Mouse (Mus musculus) midbrain, postnatal 0 days (tissue): ENCODE data around the gene Cmtm5. TPM values are rescaled to one million over a fixed set of nuclear protein-coding genes. Genes with fewer than 3 reads are reported as not detected.
"Not testable (repeated sequence)": the region's sequence is repeated elsewhere in the genome, so short reads cannot be mapped to it uniquely, and the experiment has no call there.

Experiments used
- ATAC-seq: fragments of 200-750 bp; cut with Nextera tagmentation; 2 replicates; pipeline ENCODE4 v1.8.0; 2017; ENCODE audit warnings: moderate number of reproducible peaks, mild to moderate bottlenecking, moderate TSS enrichment, moderate library complexity; ENCODE audit not compliant: low FRiP score
- DNase-seq: peaks from one replicate; pipeline ENCODE4 v3.0.0-alpha.2; 2015; ENCODE audit warnings: low spot score
- H3K27ac ChIP-seq: fragments of 300-500 bp; sonication (generic); 2 replicates; pipeline ENCODE4 v1.5.1; 2014; ENCODE audit warnings: low read depth, mild to moderate bottlenecking, low read length, mixed read lengths
- H3K27me3 ChIP-seq: fragments of 300-500 bp; sonication (generic); 2 replicates; pipeline ENCODE4 v1.6.1; 2014; ENCODE audit warnings: low read length, control low read depth, mixed read lengths; ENCODE audit not compliant: insufficient read depth
- H3K36me3 ChIP-seq: fragments of 300-500 bp; sonication (generic); 2 replicates; pipeline ENCODE4 v1.6.1; 2014; ENCODE audit warnings: low read length, control low read depth, mixed read lengths; ENCODE audit not compliant: insufficient read depth
- H3K4me1 ChIP-seq: fragments of 300-500 bp; sonication (generic); 2 replicates; pipeline ENCODE4 v1.6.1; 2014; ENCODE audit warnings: mild to moderate bottlenecking, control low read depth, antibody characterized with exemption, low read length, mixed read lengths; ENCODE audit not compliant: insufficient read depth
- H3K4me2 ChIP-seq: fragments of 300-500 bp; sonication (generic); 2 replicates; pipeline ENCODE4 v1.6.1; 2014; ENCODE audit warnings: low read depth, mild to moderate bottlenecking, low read length, mixed read lengths; ENCODE audit not compliant: poor library complexity, severe bottlenecking
- H3K4me3 ChIP-seq: fragments of 300-500 bp; sonication (generic); 2 replicates; pipeline ENCODE4 v1.5.1; 2014; ENCODE audit warnings: low read depth, mild to moderate bottlenecking, low read length, moderate library complexity
- H3K9ac ChIP-seq: fragments of 300-500 bp; sonication (generic); replicated peaks from 2 replicates; pipeline ENCODE4 v1.6.1; 2014; ENCODE audit warnings: mild to moderate bottlenecking, low read length, moderate library complexity, mixed read lengths; ENCODE audit not compliant: poor library complexity, severe bottlenecking
- H3K9me3 ChIP-seq: fragments of 300-500 bp; sonication (generic); 2 replicates; pipeline ENCODE4 v1.6.1; 2016; ENCODE audit warnings: low read length, control low read depth
- CTCF ChIP-seq: IDR thresholded peaks from 2 replicates; pipeline ENCODE4 v1.5.1; 2016; ENCODE audit warnings: antibody characterized with exemption, mild to moderate bottlenecking
- WGBS: fragments of 180-500 bp; shearing (Covaris S2); extraction: QIAGEN DNeasy Blood & Tissue Kit; methylation state at CpG from one replicate; pipeline ENCODE4 v1.1.7; 2014; 5-methylcytosine and 5-hydroxymethylcytosine counted together
- polyA plus RNA-seq: library from polyadenylated mRNA; unstranded; fragments of >200 nt; fragmentation: Nextera tagmentation; extraction: Ambion mirVana; gene quantifications from 2 replicates; pipeline ENCODE4 v1.2.1, GENCODE M21; 2015
- total RNA-seq: library from RNA; depleted of rRNA; stranded (reverse); fragments of >200 nt; gene quantifications from 2 replicates; pipeline ENCODE4 v1.2.3, GENCODE M21; 2014

Gene Cmtm5
- total and polyA plus RNA-seq, 2 experiments from 2014 or later: 27.5 to 44.8 TPM

- TF ChIP-seq CTCF: no peak
- ATAC-seq (no peak), DNase-seq (no peak)
- H3K27ac ChIP-seq: no peak overlapping the region
- no peaks in the 10 kb centered on the region for H3K27me3 ChIP-seq
- no peaks in the 10 kb centered on the region for H3K9me3 ChIP-seq
- no peaks in the 10 kb centered on the region for H3K36me3 ChIP-seq
- H3K4me2 ChIP-seq: no peak overlapping the region
- no peak overlapping the region for H3K9ac ChIP-seq
- WGBS: 86% methylated on average over 15 of the region's 15 CpGs
- no peak overlapping the region for H3K4me3 ChIP-seq
- H3K4me1 ChIP-seq: no peaks in the 10 kb centered on the region
Observed at GRCm38 (mm10) chr14:54965044-54965443, 29.0 kb downstream of the Cmtm5 start.

GRCm38 (mm10) chr14:54965631-54966030 lies 29.6 kb downstream of the Cmtm5 start:
- Histone ChIP-seq H3K4me2 (no peak overlapping the region), H3K36me3 (no peaks in the 10 kb centered on the region), H3K4me1 (no peaks in the 10 kb centered on the region), H3K27me3 (no peaks in the 10 kb centered on the region), H3K4me3 (no peak overlapping the region), H3K9ac (no peak overlapping the region), H3K27ac (no peak overlapping the region), H3K9me3 (no peaks in the 10 kb centered on the region)
- no peak for DNase-seq
- WGBS: 79% methylated on average over 6 of the region's 6 CpGs
- no peak for TF ChIP-seq CTCF
- no peak for ATAC-seq

- Histone ChIP-seq H3K9ac (no peak within 1 kb of the TSS), H3K4me1 (no peaks in the 10 kb centered on the region), H3K27me3 (no peaks in the 10 kb centered on the region), H3K4me3 (no peak within 1 kb of the TSS), H3K36me3 (no peaks in the 10 kb centered on the region), H3K9me3 (no peaks in the 10 kb centered on the region), H3K4me2 (no peak within 1 kb of the TSS), H3K27ac (no peak within 1 kb of the TSS)
- WGBS: 74% methylated on average over 7 of the region's 7 CpGs
- no peak for DNase-seq
- TF ChIP-seq CTCF: no peak
- no peak for ATAC-seq
Observed at GRCm38 (mm10) chr14:54966320-54966977, 30.4 kb downstream of the Cmtm5 start, which contains the start of gene Myh6. Gene Myh6, minus strand, starts transcription at chr14:54966927.

- Histone ChIP-seq H3K36me3 (no peaks in the 10 kb centered on the region), H3K4me3 (no peak overlapping the region), H3K27ac (no peak overlapping the region), H3K27me3 (no peaks in the 10 kb centered on the region), H3K4me2 (no peak overlapping the region), H3K9ac (no peak overlapping the region), H3K4me1 (no peaks in the 10 kb centered on the region), H3K9me3 (no peaks in the 10 kb centered on the region)
- 89% methylated on average over 3 of the region's 3 CpGs for WGBS
- no peak for TF ChIP-seq CTCF
- ATAC-seq: no peak
- no peak for DNase-seq
Observed at GRCm38 (mm10) chr14:54967874-54968273, 31.8 kb downstream of the Cmtm5 start.

- Histone ChIP-seq H3K9ac (no peak overlapping the region), H3K9me3 (no peaks in the 10 kb centered on the region), H3K4me1 (no peaks in the 10 kb centered on the region), H3K36me3 (no peaks in the 10 kb centered on the region), H3K4me3 (no peak overlapping the region), H3K27me3 (no peaks in the 10 kb centered on the region), H3K4me2 (no peak overlapping the region), H3K27ac (no peak overlapping the region)
- DNase-seq (no peak), ATAC-seq (no peak)
- TF ChIP-seq CTCF: no peak
Observed at GRCm38 (mm10) chr14:54968344-54968743, 32.3 kb downstream of the Cmtm5 start.

- H3K36me3 ChIP-seq, ATAC-seq, H3K4me1 ChIP-seq, DNase-seq, H3K4me3 ChIP-seq, H3K9ac ChIP-seq, H3K4me2 ChIP-seq, H3K27me3 ChIP-seq, H3K27ac ChIP-seq, H3K9me3 ChIP-seq: not testable (repeated sequence)
- 96% methylated on average over 7 of the region's 11 CpGs for WGBS
Observed at GRCm38 (mm10) chr14:54972786-54973185, 36.7 kb downstream of the Cmtm5 start.
